Mouse (Mus musculus) heart, adult 11 months (tissue): ENCODE measurements around the gene Armh3.

Source experiments
- DNase-seq: peaks from one replicate; pipeline ENCODE4 v3.0.0; 2022

Gene Armh3

GRCm38 (mm10) chr19:45902390-45903035 is 95.8 kb downstream of the Armh3 start:
- DNase-seq = peak; percentile 98

- peak; percentile 49 for DNase-seq
Observed at GRCm38 (mm10) chr19:45900836-45901235, 97.5 kb downstream of the Armh3 start.

- DNase-seq = peak; percentile 44
Observed at GRCm38 (mm10) chr19:45895726-45896125, 102.6 kb downstream of the Armh3 start.

- peak; percentile 41 for DNase-seq
Observed at GRCm38 (mm10) chr19:45882056-45882455, 116.2 kb downstream of the Armh3 start.

GRCm38 (mm10) chr19:45873320-45873719 is 125.0 kb downstream of the Armh3 start:
- no peak for DNase-seq

- DNase-seq = peak; percentile 87
Observed at GRCm38 (mm10) chr19:45855284-45855920, 142.9 kb downstream of the Armh3 start.

GRCm38 (mm10) chr19:45854521-45854920 is 143.8 kb downstream of the Armh3 start:
- peak; percentile 95 for DNase-seq

- no peak for DNase-seq
Observed at GRCm38 (mm10) chr19:45847733-45848093, 150.6 kb downstream of the Armh3 start.

- no peak for DNase-seq
Observed at GRCm38 (mm10) chr19:45847016-45847732, 151.1 kb downstream of the Armh3 start.

- DNase-seq = no peak
Observed at GRCm38 (mm10) chr19:45844209-45844608, 154.1 kb downstream of the Armh3 start.

GRCm38 (mm10) chr19:45843424-45843823 is 154.9 kb downstream of the Armh3 start:
- no peak for DNase-seq

GRCm38 (mm10) chr19:45837050-45837994 is 161.0 kb downstream of the Armh3 start:
- peak; percentile 92 for DNase-seq

- DNase-seq = peak; percentile 92
Observed at GRCm38 (mm10) chr19:45835490-45835889, 162.8 kb downstream of the Armh3 start.

GRCm38 (mm10) chr19:45833665-45834064 is 164.6 kb downstream of the Armh3 start:
- DNase-seq = no peak

GRCm38 (mm10) chr19:45830679-45831078 is 167.6 kb downstream of the Armh3 start:
- DNase-seq = no peak

GRCm38 (mm10) chr19:45827736-45828135 is 170.6 kb downstream of the Armh3 start:
- no peak for DNase-seq

- no peak for DNase-seq
Observed at GRCm38 (mm10) chr19:45827125-45827524, 171.2 kb downstream of the Armh3 start.

GRCm38 (mm10) chr19:45826146-45826545 is 172.1 kb downstream of the Armh3 start:
- peak; percentile 96 for DNase-seq

- no peak for DNase-seq
Observed at GRCm38 (mm10) chr19:45821832-45822231, 176.5 kb downstream of the Armh3 start.

- peak; percentile 71 for DNase-seq
Observed at GRCm38 (mm10) chr19:45817816-45818490, 180.3 kb downstream of the Armh3 start.

- peak; percentile 77 for DNase-seq
Observed at GRCm38 (mm10) chr19:45816727-45817126, 181.6 kb downstream of the Armh3 start.

- peak; percentile 95 for DNase-seq
Observed at GRCm38 (mm10) chr19:45815831-45816405, 182.4 kb downstream of the Armh3 start, which contains the start of gene Kcnip2. Gene Kcnip2, minus strand, starts transcription at chr19:45816061.
